Mouse (Mus musculus) CD4-positive, CD25-positive, alpha-beta regulatory T cell (primary cell): Measurements from ENCODE around the gene Cd24a. TPM values are rescaled to one million over a fixed set of nuclear protein-coding genes. Genes with fewer than 3 reads are reported as not detected.

Experiments
- polyA plus RNA-seq: library from polyadenylated mRNA; unstranded; fragments of 100-300 nt; shearing (Covaris generic); gene quantifications from one replicate; pipeline ENCODE4 v1.2.1, GENCODE M21; 2017

Gene Cd24a
- polyA plus RNA-seq, result 1.8 TPM

DNA sequence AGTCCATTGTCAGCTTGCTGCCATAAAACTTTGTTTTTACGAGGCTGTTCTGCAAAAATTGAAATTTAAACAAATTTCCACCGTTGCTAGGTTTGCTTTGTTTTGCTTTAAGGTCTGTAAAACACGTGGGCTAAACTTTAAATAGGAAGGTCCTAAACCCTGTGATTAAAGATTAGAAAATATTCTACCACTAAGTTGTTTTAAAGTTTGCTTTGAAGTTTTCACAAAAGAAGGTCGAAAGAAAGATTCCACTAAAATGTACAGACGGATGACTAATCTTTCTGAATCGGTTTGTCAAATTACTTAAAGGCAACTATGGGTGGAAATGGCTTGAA lies at the start of gene Cd24a:
Cd24a (plus strand) TSS at position 288 of the 335 bp plus-strand sequence.

GRCm38 (mm10) chr10:43540442-43541152 lies 37.5 kb upstream of the Cd24a start, which contains the start of gene 1700021F05Rik:
TSS of gene 1700021F05Rik (minus strand) at chr10:43540994.

Other genes starting within 250 kb of the Cd24a start
- 3.2 TPM for gene Bend3, start 99.5 kb upstream of the Cd24a start, polyA plus RNA-seq
- 52.0 TPM for gene Gm9803, start 54.2 kb upstream of the Cd24a start, polyA plus RNA-seq
- 27.6 TPM for gene 1700021F05Rik, start 37.3 kb upstream of the Cd24a start, polyA plus RNA-seq